Mouse (Mus musculus) embryonic fibroblast, embryonic 13.5 days (primary cell): ENCODE results near the gene Pcnx2.

Experiments
- CTCF ChIP-seq: IDR thresholded peaks from 2 replicates; pipeline ENCODE4 v1.5.1; 2011; ENCODE audit warnings: mild to moderate bottlenecking, control low read depth, low read length, moderate library complexity, borderline replicate concordance; ENCODE audit not compliant: insufficient read depth
- POLR2A ChIP-seq: IDR thresholded peaks from 2 replicates; pipeline ENCODE4 v1.6.1; 2011; ENCODE audit warnings: low read depth, mild to moderate bottlenecking, control low read depth, low read length, moderate library complexity

DNA sequence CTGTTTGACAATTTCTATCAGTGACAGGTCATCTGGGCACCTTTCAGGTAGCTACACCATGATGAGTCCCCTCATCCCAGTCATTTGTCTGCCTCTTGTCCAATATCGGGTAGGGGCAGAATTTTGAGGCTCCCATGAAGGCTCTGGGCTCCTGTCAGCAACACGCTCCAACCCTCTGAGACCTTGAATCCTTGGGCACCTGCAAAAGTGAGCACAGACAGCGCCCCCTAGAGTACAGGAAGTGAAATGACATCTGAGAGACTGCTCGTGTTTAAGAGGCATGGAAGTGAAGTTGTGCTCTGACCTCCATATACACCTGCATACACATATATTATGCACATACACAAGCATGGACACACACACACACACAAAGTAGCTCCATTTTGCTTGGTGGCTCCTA, 179.2 kb downstream of the Pcnx2 start:
- no peak for TF ChIP-seq POLR2A
- no peak for TF ChIP-seq CTCF
